In the genomic region with DNA sequence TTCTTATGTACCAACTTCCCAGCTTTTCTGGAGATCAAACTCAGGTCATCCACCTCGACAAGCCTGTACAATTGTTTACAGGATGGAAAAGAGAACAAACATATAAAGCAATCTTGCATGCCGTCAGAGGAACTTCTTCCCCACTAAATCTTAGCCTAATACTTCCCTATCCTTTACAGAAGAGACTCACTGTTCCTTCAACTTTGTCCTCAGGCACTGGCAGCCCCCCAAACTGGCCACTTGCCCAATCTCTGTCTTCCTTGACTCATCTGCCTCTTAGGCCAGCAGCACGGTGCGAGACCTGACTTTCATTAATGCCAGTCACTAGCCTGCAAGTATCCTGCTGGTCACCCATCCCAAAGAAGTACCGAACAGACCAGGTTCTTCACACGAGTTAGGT, we compare ENCODE assay signal across 10 mouse cellular contexts. TPM values are rescaled to one million over a fixed set of nuclear protein-coding genes. Genes with fewer than 3 reads are reported as not detected.
DNase-seq lines count a peak whose midpoint lies in the region; ATAC-seq and TF ChIP-seq lines count a peak whose summit lies in the region.
"Had no signal": no experiment of that assay in that cellular context is flagged by ENCODE, and none has a peak within 500 bp of the region (broad histone marks: within the 10 kb centered on the region; RNA-seq: fewer than 3 reads in every experiment).

No protein-coding gene starts in this region.

- H3K9me3 ChIP-seq in hindbrain, postnatal 0 days (ENCODE audit: low read length), result no peaks in the 10 kb centered on the region
- no peaks in the 10 kb centered on the region for H3K9me3 ChIP-seq in hindbrain, embryonic 10.5 days
- H3K9me3 ChIP-seq in MEL (replicated peaks; ENCODE audit: insufficient read depth, low read length), result no peaks in the 10 kb centered on the region
- no peaks in the 10 kb centered on the region for H3K9me3 ChIP-seq in stomach, postnatal 0 days (ENCODE audit: control insufficient read depth, low read length)
- H3K9me3 ChIP-seq in forebrain, embryonic 11.5 days (ENCODE audit: control insufficient read depth, low read length), result no peaks in the 10 kb centered on the region
- H3K9me3 ChIP-seq: embryonic facial prominence, embryonic 12.5 days; heart, embryonic 13.5 days had no signal

- H3K9ac ChIP-seq in hindbrain, postnatal 0 days (replicated peaks; ENCODE audit: low read length), result no peak overlapping the region
- no peak overlapping the region for H3K9ac ChIP-seq in MEL (ENCODE audit: control insufficient read depth, low read depth, low read length, poor library complexity, severe bottlenecking)
- H3K9ac ChIP-seq in stomach, postnatal 0 days (ENCODE audit: low read length), result no peak overlapping the region
- H3K9ac ChIP-seq in forebrain, embryonic 11.5 days (ENCODE audit: low read length), result no peak overlapping the region
- H3K9ac ChIP-seq: embryonic facial prominence, embryonic 12.5 days; heart, embryonic 13.5 days had no signal

- ATAC-seq in hindbrain, postnatal 0 days, result no peak
- no peak; the same call in 1 of the 2 replicates for ATAC-seq in stomach, postnatal 0 days (ENCODE audit: low FRiP score, low TSS enrichment)
- ATAC-seq in forebrain, embryonic 11.5 days (replicated peaks; ENCODE audit: low FRiP score), result no peak

- no peak for TF ChIP-seq POLR2A in MEL (IDR thresholded peaks at IDR 0.05; ENCODE audit: control insufficient read depth in 1 of 2, insufficient read depth in 1 of 2, low read depth in 1 of 2, low read length in 2 of 2, poor library complexity in 1 of 2)

- TF ChIP-seq EP300 in MEL (IDR thresholded peaks at IDR 0.05; ENCODE audit: low read depth in 1 of 2, low read length in 2 of 2), result no peak
- no peak for TF ChIP-seq EP300 in stomach, postnatal 0 days (optimal IDR thresholded peaks at IDR 0.05)

- H3K79me2 ChIP-seq in MEL (ENCODE audit: control insufficient read depth, insufficient read depth, low read length, poor library complexity), result no peaks in the 10 kb centered on the region

- no peak for TF ChIP-seq RAD21 in MEL (IDR thresholded peaks at IDR 0.05; ENCODE audit: low read depth, low read length)

- no peak for TF ChIP-seq CTCF in hindbrain, postnatal 0 days (IDR thresholded peaks at IDR 0.05; ENCODE audit: low read depth)
- no peak for TF ChIP-seq CTCF in MEL (IDR thresholded peaks at IDR 0.05 in 2 of 3, conservative IDR thresholded peaks at IDR 0.05 in 1 of 3; ENCODE audit: control insufficient read depth in 1 of 3, insufficient read depth in 1 of 3, low read depth in 2 of 3, low read length in 3 of 3, poor library complexity in 1 of 3, severe bottlenecking in 1 of 3)
- no peak for TF ChIP-seq CTCF in stomach, postnatal 0 days (IDR thresholded peaks at IDR 0.05; ENCODE audit: low read depth)

- H3K36me3 ChIP-seq in hindbrain, postnatal 0 days (ENCODE audit: insufficient read depth, low read length), result no peaks in the 10 kb centered on the region
- no peaks in the 10 kb centered on the region for H3K36me3 ChIP-seq in hindbrain, embryonic 10.5 days
- no peaks in the 10 kb centered on the region for H3K36me3 ChIP-seq in MEL (ENCODE audit: control insufficient read depth in 1 of 2, insufficient read depth in 2 of 2, low read length in 2 of 2)
- no peaks in the 10 kb centered on the region for H3K36me3 ChIP-seq in stomach, postnatal 0 days (ENCODE audit: control insufficient read depth, insufficient read depth, low read length)
- H3K36me3 ChIP-seq in forebrain, embryonic 11.5 days (ENCODE audit: control insufficient read depth, insufficient read depth, low read length), result no peaks in the 10 kb centered on the region
- H3K36me3 ChIP-seq: embryonic facial prominence, embryonic 12.5 days; heart, embryonic 13.5 days had no signal

- peak; percentile 51 for DNase-seq in hindbrain, postnatal 0 days (ENCODE audit: low spot score)
- DNase-seq in hindbrain, embryonic 10.5 days (ENCODE audit: low spot score), result no peak
- DNase-seq in MEL (ENCODE audit: low read depth, low spot score), result peak; percentile 27
- peak; percentile 38 to 57 for DNase-seq in adrenal gland, postnatal 4 days (ENCODE audit: low spot score in 2 of 2)
- DNase-seq in kidney, postnatal 10 days, result peak; percentile 80
- no peak for DNase-seq in neural tube, embryonic 10.5 days (ENCODE audit: extremely low spot score, low spot score)
- DNase-seq in stomach, postnatal 0 days (ENCODE audit: low spot score), result no peak
- DNase-seq in forebrain, embryonic 11.5 days (ENCODE audit: low spot score), result no peak

- H3K4me1 ChIP-seq in hindbrain, postnatal 0 days (ENCODE audit: insufficient read depth, low read length), result no peaks in the 10 kb centered on the region
- no peaks in the 10 kb centered on the region for H3K4me1 ChIP-seq in hindbrain, embryonic 10.5 days (replicated peaks)
- H3K4me1 ChIP-seq in MEL (ENCODE audit: control insufficient read depth in 1 of 2, insufficient read depth in 2 of 2, low read length in 2 of 2), result no peaks in the 10 kb centered on the region
- no peaks in the 10 kb centered on the region for H3K4me1 ChIP-seq in stomach, postnatal 0 days (replicated peaks; ENCODE audit: control insufficient read depth, insufficient read depth)
- H3K4me1 ChIP-seq in forebrain, embryonic 11.5 days (replicated peaks; ENCODE audit: control insufficient read depth, insufficient read depth, low read length), result no peaks in the 10 kb centered on the region
- H3K4me1 ChIP-seq: embryonic facial prominence, embryonic 12.5 days; heart, embryonic 13.5 days had no signal

- no peak overlapping the region for H3K4me3 ChIP-seq in hindbrain, postnatal 0 days (ENCODE audit: low read length)
- no peak overlapping the region for H3K4me3 ChIP-seq in hindbrain, embryonic 10.5 days
- no peak overlapping the region for H3K4me3 ChIP-seq in MEL (ENCODE audit: control insufficient read depth in 1 of 2, insufficient read depth in 1 of 2, low read depth in 2 of 2, low read length in 2 of 2)
- no peak overlapping the region for H3K4me3 ChIP-seq in stomach, postnatal 0 days (ENCODE audit: low read depth, low read length)
- H3K4me3 ChIP-seq in forebrain, embryonic 11.5 days (ENCODE audit: low read depth, low read length), result no peak overlapping the region
- H3K4me3 ChIP-seq: embryonic facial prominence, embryonic 12.5 days; heart, embryonic 13.5 days had no signal

- no peak overlapping the region for H3K27ac ChIP-seq in hindbrain, postnatal 0 days
- no peak overlapping the region for H3K27ac ChIP-seq in hindbrain, embryonic 10.5 days
- no peak overlapping the region for H3K27ac ChIP-seq in MEL (ENCODE audit: control insufficient read depth, low read depth, low read length)
- H3K27ac ChIP-seq in stomach, postnatal 0 days (replicated peaks), result no peak overlapping the region
- no peak overlapping the region for H3K27ac ChIP-seq in forebrain, embryonic 11.5 days (ENCODE audit: low read depth, low read length)
- H3K27ac ChIP-seq: embryonic facial prominence, embryonic 12.5 days; heart, embryonic 13.5 days had no signal

- no peak overlapping the region for H3K4me2 ChIP-seq in hindbrain, postnatal 0 days (ENCODE audit: low read depth, low read length)
- no peak overlapping the region for H3K4me2 ChIP-seq in stomach, postnatal 0 days (replicated peaks; ENCODE audit: low read depth)
- no peak overlapping the region for H3K4me2 ChIP-seq in forebrain, embryonic 11.5 days (ENCODE audit: low read depth, low read length, severe bottlenecking)
- H3K4me2 ChIP-seq: embryonic facial prominence, embryonic 12.5 days; heart, embryonic 13.5 days had no signal

- no peaks in the 10 kb centered on the region for H3K27me3 ChIP-seq in hindbrain, postnatal 0 days (ENCODE audit: insufficient read depth, low read length)
- no peaks in the 10 kb centered on the region; the same call in 1 of the 2 replicates for H3K27me3 ChIP-seq in hindbrain, embryonic 10.5 days (ENCODE audit: insufficient read depth, poor library complexity, severe bottlenecking)
- H3K27me3 ChIP-seq in MEL (ENCODE audit: control insufficient read depth in 1 of 2, insufficient read depth in 2 of 2, low read length in 2 of 2), result no peaks in the 10 kb centered on the region
- H3K27me3 ChIP-seq in stomach, postnatal 0 days (ENCODE audit: control insufficient read depth, insufficient read depth, low read length), result no peaks in the 10 kb centered on the region
- H3K27me3 ChIP-seq in forebrain, embryonic 11.5 days (ENCODE audit: control insufficient read depth, insufficient read depth, low read length), result no peaks in the 10 kb centered on the region
- H3K27me3 ChIP-seq: embryonic facial prominence, embryonic 12.5 days; heart, embryonic 13.5 days had no signal

- WGBS in hindbrain, postnatal 0 days, result 46% methylated on average over 6 of the region's 6 CpGs
- WGBS in hindbrain, embryonic 10.5 days, result 84% methylated on average over 6 of the region's 6 CpGs
- WGBS in stomach, postnatal 0 days, result 53% methylated on average over 6 of the region's 6 CpGs
- 86% methylated on average over 6 of the region's 6 CpGs for WGBS in forebrain, embryonic 11.5 days

TF ChIP-seq in MEL, 35 proteins besides CTCF, POLR2A, EP300 and RAD21 (continues in another document):
- no peak for TF ChIP-seq KAT2A (conservative IDR thresholded peaks at IDR 0.05; ENCODE audit: low read depth, low read length)
- TF ChIP-seq POLR2AphosphoS2 (IDR thresholded peaks at IDR 0.05; ENCODE audit: low read length), result no peak
- no peak for TF ChIP-seq MYC (IDR thresholded peaks at IDR 0.05; ENCODE audit: low read depth, low read length)
- TF ChIP-seq GABPA (IDR thresholded peaks at IDR 0.05; ENCODE audit: low read depth, low read length), result no peak
- no peak for TF ChIP-seq NELFE (IDR thresholded peaks at IDR 0.05; ENCODE audit: low read depth, low read length)
- TF ChIP-seq GATA1 (IDR thresholded peaks at IDR 0.05; ENCODE audit: low read depth, low read length), result no peak
- TF ChIP-seq HCFC1 (IDR thresholded peaks at IDR 0.05; ENCODE audit: low read depth, low read length), result no peak
- no peak for TF ChIP-seq ZNF384 (IDR thresholded peaks at IDR 0.05; ENCODE audit: low read depth, low read length)
- no peak for TF ChIP-seq TCF12 (IDR thresholded peaks at IDR 0.05; ENCODE audit: low read depth, low read length)
- no peak for TF ChIP-seq MAFK (IDR thresholded peaks at IDR 0.05; ENCODE audit: borderline replicate concordance, low read depth, low read length)
- no peak for TF ChIP-seq UBTF (IDR thresholded peaks at IDR 0.05; ENCODE audit: borderline replicate concordance, insufficient read depth, low read depth, low read length)
- TF ChIP-seq TBP (IDR thresholded peaks at IDR 0.05; ENCODE audit: low read depth, low read length), result no peak

RNA-seq across cellular contexts. Expression of a gene that starts 11.4 kb away (rescaled TPM):
- total RNA-seq in hindbrain, postnatal 0 days (2014; rRNA removed), result 38.5 and 41.9 TPM in 2 replicates
- 14.2 TPM in 2 replicates for polyA plus RNA-seq in hindbrain, postnatal 0 days (2015; fragmentation: Nextera tagmentation; extraction: Ambion mirVana)
- 2.6 and 2.8 TPM in 2 replicates for polyA plus RNA-seq in hindbrain, embryonic 10.5 days (2016; fragmentation: Nextera tagmentation; extraction: Ambion mirVana)
- total RNA-seq in MEL (2012; rRNA removed), result 45.0 and 48.4 TPM in 2 replicates
- 10 to 100 TPM; 36.0 to 65.0 TPM for polyA plus RNA-seq in MEL (2012; ENCODE audit: insufficient read depth in 1 of 2, insufficient read length in 2 of 2, low read depth in 1 of 2, low replicate concordance in 2 of 2, missing spikeins in 1 of 2)
- 10 to 100 TPM; 47.5 to 48.2 TPM for total RNA-seq in adrenal gland, postnatal 4 days (2021)
- 5.0 and 6.0 TPM in 2 replicates for polyA plus RNA-seq in stomach, postnatal 0 days (2015; fragmentation: Nextera tagmentation; extraction: Ambion mirVana)
- polyA plus RNA-seq in forebrain, embryonic 11.5 days (2014; fragmentation: Nextera tagmentation; extraction: Ambion mirVana), result 9.0 and 9.2 TPM in 2 replicates

Comparison
In these comparisons a context has a peak if more than half of its experiments do, and no peak if none do; other contexts are left out.
1. DNase-seq: peak in hindbrain, postnatal 0 days (single experiment), MEL (single experiment), adrenal gland, postnatal 4 days (2 of 2) and kidney, postnatal 10 days (single experiment); none in hindbrain, embryonic 10.5 days (single experiment), neural tube, embryonic 10.5 days (single experiment), stomach, postnatal 0 days (single experiment) and forebrain, embryonic 11.5 days (single experiment).